Mouse (Mus musculus) intestine, embryonic 14.5 days (tissue): ENCODE measurements at regions not wholly inside any gene's neighbourhood (a gene's known extent, or its start where the extent isn't known, plus 50 kb on each side); places are given as distances from the start of the nearest gene placed in this dataset.

Experiments
- ATAC-seq: fragments of 200-750 bp; cut with Nextera tagmentation; replicated peaks from 2 replicates; pipeline ENCODE4 v1.8.0; 2017; ENCODE audit warnings: low read depth, moderate number of reproducible peaks, moderate TSS enrichment, moderate library complexity; ENCODE audit not compliant: low FRiP score, low TSS enrichment
- DNase-seq: peaks from one replicate; pipeline ENCODE4 v3.0.0-alpha.2; 2018; ENCODE audit warnings: low spot score
- H3K27ac ChIP-seq: fragments of 300-500 bp; sonication (generic); 2 replicates; pipeline ENCODE4 v1.5.1; 2014; ENCODE audit warnings: low read depth, mild to moderate bottlenecking, control low read depth
- H3K27me3 ChIP-seq: fragments of 300-500 bp; sonication (generic); replicated peaks from 2 replicates; pipeline ENCODE4 v1.6.1; 2014; ENCODE audit warnings: low read length, control low read depth; ENCODE audit not compliant: control insufficient read depth, insufficient read depth
- H3K36me3 ChIP-seq: fragments of 300-500 bp; sonication (generic); 2 replicates; pipeline ENCODE4 v1.6.1; 2014; ENCODE audit warnings: low read length, control low read depth; ENCODE audit not compliant: control insufficient read depth, insufficient read depth
- H3K4me1 ChIP-seq: fragments of 300-500 bp; sonication (generic); replicated peaks from 2 replicates; pipeline ENCODE4 v1.6.1; 2014; ENCODE audit warnings: low read length, control low read depth, mixed read lengths; ENCODE audit not compliant: control insufficient read depth, insufficient read depth
- H3K4me2 ChIP-seq: fragments of 300-500 bp; sonication (generic); 2 replicates; pipeline ENCODE4 v1.6.1; 2014; ENCODE audit warnings: low read length
- H3K4me3 ChIP-seq: fragments of 300-500 bp; sonication (generic); 2 replicates; pipeline ENCODE4 v1.5.1; 2014; ENCODE audit warnings: low read depth, low read length, control low read depth, mixed read lengths
- H3K9ac ChIP-seq: fragments of 300-500 bp; sonication (generic); 2 replicates; pipeline ENCODE4 v1.6.1; 2014; ENCODE audit warnings: mild to moderate bottlenecking, low read length
- H3K9me3 ChIP-seq: fragments of 300-500 bp; sonication (generic); 2 replicates; pipeline ENCODE4 v1.6.1; 2016; ENCODE audit warnings: low read length, control low read depth; ENCODE audit not compliant: control insufficient read depth
- WGBS: fragments of 180-500 bp; shearing (Covaris S2); extraction: QIAGEN DNeasy Blood & Tissue Kit; methylation state at CpG from one replicate; pipeline ENCODE4 v1.1.7; 2014; 5-methylcytosine and 5-hydroxymethylcytosine counted together

- H3K9ac ChIP-seq: no peak overlapping the region
- no peaks in the 10 kb centered on the region for H3K9me3 ChIP-seq
- H3K4me2 ChIP-seq: no peak overlapping the region
- peak overlapping the region; percentile 80 for H3K27ac ChIP-seq
- no peaks in the 10 kb centered on the region for H3K27me3 ChIP-seq
- no peak for ATAC-seq
- no peak overlapping the region for H3K4me3 ChIP-seq
- 34% methylated on average over 3 of the region's 3 CpGs for WGBS
- no peak for DNase-seq
- H3K4me1 ChIP-seq: peaks cover 33% of the 10 kb centered on the region
- no peaks in the 10 kb centered on the region for H3K36me3 ChIP-seq
Measured at GRCm38 (mm10) chr2:173380341-173380761, 104.0 kb upstream of the Pmepa1 start.

- Histone ChIP-seq H3K9ac (no peak overlapping the region), H3K27me3 (no peaks in the 10 kb centered on the region)
- no peak for DNase-seq
Measured at GRCm38 (mm10) chr2:173382176-173382813, 106.0 kb upstream of the Pmepa1 start.

GRCm38 (mm10) chr2:173384935-173385586, 108.7 kb upstream of the Pmepa1 start:
- Histone ChIP-seq H3K27me3 (no peaks in the 10 kb centered on the region), H3K27ac (peak overlapping the region; percentile 18; the same call in 1 of the 2 replicates), H3K4me2 (no peak overlapping the region), H3K4me3 (no peak overlapping the region), H3K9me3 (peaks cover 3% of the 10 kb centered on the region; the same call in 1 of the 2 replicates), H3K9ac (no peak overlapping the region), H3K36me3 (no peaks in the 10 kb centered on the region), H3K4me1 (peaks cover 20% of the 10 kb centered on the region)
- WGBS: 64% methylated on average over 8 of the region's 8 CpGs
- DNase-seq (no peak), ATAC-seq (no peak)

More at GRCm38 (mm10) chr2:173382176-173382813, 106.0 kb upstream of the Pmepa1 start:
- H3K4me3 ChIP-seq: no peak overlapping the region
- no peaks in the 10 kb centered on the region for H3K36me3 ChIP-seq
- 16% methylated on average over 7 of the region's 7 CpGs for WGBS
- H3K4me1 ChIP-seq: peaks cover 33% of the 10 kb centered on the region
- peak; percentile 38; the same call in 1 of the 2 replicates for ATAC-seq
- H3K9me3 ChIP-seq: no peaks in the 10 kb centered on the region
- no peak overlapping the region; the same call in 1 of the 2 replicates for H3K4me2 ChIP-seq
- peak overlapping the region; percentile 51; the same call in 1 of the 2 replicates for H3K27ac ChIP-seq

- no peak for ATAC-seq
- WGBS: 49% methylated on average over 9 of the region's 9 CpGs
Measured at GRCm38 (mm10) chr2:173385722-173386141, 109.4 kb upstream of the Pmepa1 start.

GRCm38 (mm10) chr2:173388140-173388539, 111.8 kb upstream of the Pmepa1 start:
- H3K27ac ChIP-seq: no peak overlapping the region
- DNase-seq: no peak
- H3K27me3 ChIP-seq: no peaks in the 10 kb centered on the region
- WGBS: 77% methylated on average over 4 of the region's 4 CpGs
- no peak overlapping the region for H3K4me3 ChIP-seq
- H3K4me1 ChIP-seq: peaks cover 5% of the 10 kb centered on the region
- no peak overlapping the region for H3K4me2 ChIP-seq
- no peaks in the 10 kb centered on the region for H3K36me3 ChIP-seq
- H3K9ac ChIP-seq: no peak overlapping the region
- H3K9me3 ChIP-seq: peaks cover 7% of the 10 kb centered on the region; the same call in 1 of the 2 replicates
- ATAC-seq: no peak

More at GRCm38 (mm10) chr2:173385722-173386141, 109.4 kb upstream of the Pmepa1 start:
- H3K4me1 ChIP-seq: peaks cover 19% of the 10 kb centered on the region
- no peak overlapping the region for H3K9ac ChIP-seq
- no peak for DNase-seq
- peaks cover 3% of the 10 kb centered on the region; the same call in 1 of the 2 replicates for H3K9me3 ChIP-seq
- H3K4me2 ChIP-seq: no peak overlapping the region
- no peaks in the 10 kb centered on the region for H3K36me3 ChIP-seq
- H3K27me3 ChIP-seq: no peaks in the 10 kb centered on the region
- no peak overlapping the region for H3K4me3 ChIP-seq
- peak overlapping the region; percentile 18 for H3K27ac ChIP-seq

- WGBS: 66% methylated on average over 14 of the region's 14 CpGs
Measured at GRCm38 (mm10) chr2:173392557-173393323, 116.4 kb upstream of the Pmepa1 start.

GRCm38 (mm10) chr2:173393324-173393592, 116.9 kb upstream of the Pmepa1 start:
- 47% methylated on average over 2 of the region's 2 CpGs for whole genome bisulfite sequencing
- no peaks in the 10 kb centered on the region for H3K36me3 ChIP-seq
- no peak overlapping the region for H3K27ac ChIP-seq
- no peak for DNase-seq
- H3K9me3 ChIP-seq: peaks cover 7% of the 10 kb centered on the region; the same call in 1 of the 2 replicates
- H3K4me3 ChIP-seq: no peak overlapping the region
- ATAC-seq: no peak
- H3K4me1 ChIP-seq: peaks cover 5% of the 10 kb centered on the region; the same call in 1 of the 2 replicates
- no peak overlapping the region for H3K4me2 ChIP-seq
- no peaks in the 10 kb centered on the region for H3K27me3 ChIP-seq
- H3K9ac ChIP-seq: no peak overlapping the region

More at GRCm38 (mm10) chr2:173392557-173393323, 116.4 kb upstream of the Pmepa1 start:
- Histone ChIP-seq H3K4me3 (no peak overlapping the region), H3K27ac (no peak overlapping the region), H3K4me2 (no peak overlapping the region), H3K9me3 (peaks cover 7% of the 10 kb centered on the region; the same call in 1 of the 2 replicates), H3K27me3 (no peaks in the 10 kb centered on the region), H3K4me1 (peaks cover 5% of the 10 kb centered on the region; the same call in 1 of the 2 replicates), H3K9ac (no peak overlapping the region), H3K36me3 (no peaks in the 10 kb centered on the region)
- no peak for DNase-seq
- ATAC-seq: no peak

- H3K4me2 ChIP-seq: no peak overlapping the region
- no peak overlapping the region for H3K27ac ChIP-seq
- H3K4me1 ChIP-seq: peaks cover 5% of the 10 kb centered on the region; the same call in 1 of the 2 replicates
- H3K9me3 ChIP-seq: 0 out of 2 replicates have a peak, but pooled peaks cover 4% of the 10 kb centered on the region
- WGBS: 14% methylated on average over 6 of the region's 6 CpGs
- H3K36me3 ChIP-seq: no peaks in the 10 kb centered on the region
- no peak overlapping the region for H3K4me3 ChIP-seq
- no peak overlapping the region for H3K9ac ChIP-seq
- ATAC-seq (peak; percentile 67), DNase-seq (no peak)
- no peaks in the 10 kb centered on the region for H3K27me3 ChIP-seq
Measured at GRCm38 (mm10) chr2:173395526-173395925, 119.2 kb upstream of the Pmepa1 start.
